Mouse (Mus musculus) heart, postnatal 14 days (tissue): ENCODE results near the gene Cda. TPM values are rescaled to one million over a fixed set of nuclear protein-coding genes. Genes with fewer than 3 reads are reported as not detected.

Experiments used
- DNase-seq, 2 experiments: peaks; one replicate each; pipeline ENCODE4 v3.0.0; 2021 to 2022
- intact Hi-C: fragments of 180-260 bp; cut with DNase I; formaldehyde crosslinking; loops from one replicate; pipeline ENCODE4 v1.15.1; 2025
- microRNA-seq, 2 experiments: library from miRNA; unstranded; fragments of <30 nt; microRNA quantifications; one replicate each; pipeline ENCODE4 v1.2.0; 2021 to 2022
- total RNA-seq, 2 experiments: library from RNA; stranded (reverse); gene quantifications; 2 replicates each; pipeline ENCODE4 v1.2.3; 2021

Gene Cda
- total RNA-seq, 2 experiments from 2014 or later, result 2.1 to 2.2 TPM

DNA sequence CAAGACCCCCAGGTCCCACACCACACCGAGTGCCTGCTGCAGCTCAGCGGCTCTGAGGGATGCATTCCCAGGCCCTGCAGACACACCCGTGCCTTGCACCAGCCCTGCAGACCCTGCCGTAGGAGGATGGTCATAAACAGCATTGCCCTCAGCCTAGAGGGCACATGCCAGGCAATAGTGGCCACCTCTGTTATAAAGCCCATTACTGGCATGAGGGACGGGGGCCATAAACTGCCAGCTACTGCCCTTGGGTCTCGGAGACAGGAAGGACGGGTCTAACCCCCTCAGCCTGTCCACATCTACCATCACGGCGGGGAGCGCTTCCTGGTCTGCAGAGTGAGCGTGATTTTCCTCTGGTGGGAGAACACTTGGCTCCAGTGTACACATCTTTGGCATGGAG lies 54.8 kb downstream of the Cda start:
- intact Hi-C loops, result no loop called here
- no peak for DNase-seq

DNA sequence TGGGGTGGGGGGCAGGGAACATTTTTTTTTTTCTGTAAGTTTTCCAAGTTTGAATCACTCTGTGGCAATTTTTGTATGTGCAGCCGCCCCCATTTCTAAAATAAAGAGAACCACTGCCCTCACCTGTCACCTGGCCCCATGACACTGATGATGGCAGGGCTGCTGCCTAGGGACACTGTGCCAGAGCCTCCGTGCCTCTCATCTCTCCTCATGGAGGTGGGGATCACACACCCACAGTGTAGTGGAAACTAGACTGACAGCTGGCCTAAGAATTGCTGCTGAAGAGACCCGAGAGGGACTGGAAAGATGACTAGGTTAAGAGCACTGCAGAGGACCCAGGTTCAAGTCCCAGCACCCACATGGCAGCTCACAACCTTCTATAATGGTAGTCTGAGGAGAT lies 55.7 kb downstream of the Cda start:
- no peak for DNase-seq
- intact Hi-C loops, result no loop called here

DNA sequence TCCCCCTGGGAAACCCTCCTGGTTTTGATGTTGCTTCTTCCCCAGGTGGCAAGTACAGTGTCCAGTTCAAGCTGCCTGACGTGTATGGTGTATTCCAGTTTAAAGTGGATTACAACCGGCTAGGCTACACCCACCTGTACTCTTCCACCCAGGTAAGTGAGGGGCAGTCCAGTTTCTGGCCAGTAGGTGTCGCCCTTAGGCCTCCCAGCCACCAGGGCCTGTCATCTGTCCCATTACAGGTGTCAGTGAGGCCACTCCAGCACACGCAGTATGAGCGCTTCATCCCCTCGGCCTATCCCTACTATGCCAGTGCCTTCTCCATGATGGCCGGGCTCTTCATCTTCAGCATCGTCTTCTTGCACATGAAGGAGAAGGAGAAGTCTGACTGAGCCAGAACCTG lies 56.2 kb downstream of the Cda start:
- intact Hi-C loops, result no loop called here
- peak in 1 of 2 experiments; percentile 68 for DNase-seq

DNA sequence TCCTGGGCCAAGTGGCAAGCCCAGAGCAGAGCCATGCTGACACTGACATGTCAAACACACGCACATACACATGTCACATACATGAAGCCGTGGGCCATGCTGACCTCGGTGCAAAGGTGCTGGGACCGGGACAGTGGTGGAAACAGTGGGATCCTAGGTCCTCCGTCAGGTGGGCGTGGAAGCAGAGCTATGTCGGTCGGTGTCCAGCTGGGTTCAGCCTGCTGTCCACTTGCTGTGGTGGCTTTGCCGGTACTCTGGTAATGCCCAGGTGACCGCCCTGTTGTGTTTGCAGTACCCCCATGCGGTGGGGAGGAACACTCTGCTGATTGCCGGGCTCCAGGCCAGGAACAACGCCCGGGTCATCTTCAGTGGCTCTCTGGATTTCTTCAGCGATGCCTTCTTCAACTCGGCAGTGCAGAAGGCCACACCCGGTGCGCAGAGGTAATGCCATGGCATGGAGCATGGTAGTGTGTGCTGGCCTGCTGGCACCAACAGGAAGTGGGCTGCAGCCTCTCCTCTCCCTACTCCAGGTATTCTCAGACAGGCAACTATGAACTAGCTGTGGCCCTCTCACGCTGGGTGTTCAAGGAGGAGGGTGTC lies 57.4 kb downstream of the Cda start:
- no peak for DNase-seq
- intact Hi-C loops, result no loop called here

DNA sequence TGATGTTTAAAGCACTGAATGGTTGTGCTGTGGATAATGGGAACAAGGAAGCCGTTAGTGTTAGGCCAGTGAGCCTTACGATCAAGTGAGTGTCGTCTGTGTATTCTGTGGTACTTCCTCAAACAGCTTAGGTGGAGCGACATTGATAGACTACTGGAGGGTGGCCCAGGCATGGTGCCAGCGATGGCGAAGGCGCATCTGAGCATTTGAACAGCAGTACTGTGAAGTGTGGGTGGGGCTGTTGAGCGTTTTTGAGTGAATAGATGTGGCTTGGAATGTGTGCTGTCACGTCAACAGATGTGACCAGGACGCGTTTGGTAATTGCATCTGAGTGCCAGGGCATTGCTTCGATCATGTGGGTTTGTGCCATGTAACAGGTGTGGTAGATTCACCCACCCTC lies 60.1 kb downstream of the Cda start:
- intact Hi-C loops, result no loop called here
- no peak for DNase-seq

DNA sequence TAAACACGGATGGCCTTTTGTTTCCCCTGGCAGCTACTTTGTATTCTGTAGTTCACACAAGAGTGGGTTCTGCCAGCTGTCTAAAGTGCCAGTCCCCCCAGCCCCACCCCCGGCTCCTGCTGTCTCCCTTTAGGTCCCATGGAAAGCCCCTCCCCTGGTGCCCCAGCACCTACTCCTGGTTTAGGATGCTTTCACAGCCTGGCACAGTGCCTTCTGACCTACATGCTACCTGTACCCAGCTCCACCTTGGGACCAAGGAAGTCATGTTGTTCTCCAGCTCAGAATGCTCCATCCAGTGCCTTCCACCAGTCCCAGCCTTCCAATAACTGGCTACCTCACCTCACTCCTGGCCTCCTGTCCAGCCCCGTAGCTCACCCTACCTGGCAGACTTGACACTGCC lies 60.8 kb downstream of the Cda start:
- no peak for DNase-seq
- intact Hi-C loops, result no loop called here

DNA sequence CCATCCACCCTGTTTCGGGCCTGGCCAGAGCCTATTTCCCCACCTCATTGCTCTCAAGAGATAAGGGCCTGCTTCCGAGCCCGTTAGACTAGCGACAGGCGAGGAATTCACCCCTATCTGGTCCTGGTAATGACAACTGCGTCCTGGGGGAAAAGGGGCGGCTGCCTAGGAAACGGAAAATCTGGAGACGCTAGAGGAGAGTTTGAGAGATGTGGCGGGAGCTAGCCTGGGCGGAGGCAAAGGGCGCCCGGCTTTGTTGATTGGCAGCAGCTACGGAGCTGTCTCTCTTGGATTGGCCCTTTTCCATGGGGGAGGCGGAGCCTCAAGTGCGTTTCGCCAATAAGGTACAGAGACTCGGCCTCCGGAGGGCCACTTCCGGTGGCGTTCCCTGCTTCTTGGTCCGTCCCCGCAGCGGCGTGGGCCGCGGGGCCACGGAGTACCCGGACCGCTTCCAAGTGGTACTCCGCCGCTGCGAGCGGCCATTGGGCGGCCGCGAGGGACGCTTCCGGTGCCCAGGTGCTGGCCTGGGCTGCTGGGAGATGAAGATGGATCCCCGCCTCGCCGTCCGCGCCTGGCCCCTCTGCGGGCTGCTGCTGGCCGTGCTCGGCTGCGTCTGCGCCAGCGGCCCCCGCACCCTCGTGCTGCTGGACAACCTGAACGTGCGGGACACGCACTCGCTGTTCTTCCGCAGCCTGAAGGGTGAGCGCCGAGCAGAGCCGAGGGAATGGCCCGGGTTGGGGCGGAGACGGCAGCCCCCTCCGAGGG lies 63.3 kb downstream of the Cda start, which contains the start of gene Ddost:
TSS of gene Ddost (plus strand) at position 391 of the 765 bp plus-strand sequence.
- intact Hi-C loops, result no loop called here

DNA sequence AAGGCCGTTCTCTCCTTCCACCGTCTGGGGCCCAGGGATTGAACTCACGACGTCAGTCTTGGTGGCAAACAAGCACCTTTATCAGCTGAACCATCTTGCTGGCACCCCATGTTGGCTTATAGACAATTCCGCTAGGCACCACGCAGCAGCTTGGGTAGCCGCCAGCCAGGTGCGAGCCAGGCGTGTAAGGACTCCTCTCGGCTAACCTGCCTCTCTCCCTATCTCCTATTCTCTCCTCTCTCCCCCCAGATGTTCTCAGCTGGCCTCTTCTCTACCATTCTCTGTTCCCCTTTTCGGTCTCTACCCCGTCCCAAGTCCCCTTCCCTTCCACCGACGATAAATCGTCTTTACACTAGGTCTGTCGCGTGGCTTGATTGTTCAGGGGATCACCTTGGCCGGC lies 64.0 kb downstream of the Cda start:
- intact Hi-C loops, result no loop called here
- DNase-seq, result no peak

More for the DNA sequence above, 63.3 kb downstream of the Cda start, which contains the start of gene Ddost:
- peak; percentile 95 to 98 for DNase-seq

DNA sequence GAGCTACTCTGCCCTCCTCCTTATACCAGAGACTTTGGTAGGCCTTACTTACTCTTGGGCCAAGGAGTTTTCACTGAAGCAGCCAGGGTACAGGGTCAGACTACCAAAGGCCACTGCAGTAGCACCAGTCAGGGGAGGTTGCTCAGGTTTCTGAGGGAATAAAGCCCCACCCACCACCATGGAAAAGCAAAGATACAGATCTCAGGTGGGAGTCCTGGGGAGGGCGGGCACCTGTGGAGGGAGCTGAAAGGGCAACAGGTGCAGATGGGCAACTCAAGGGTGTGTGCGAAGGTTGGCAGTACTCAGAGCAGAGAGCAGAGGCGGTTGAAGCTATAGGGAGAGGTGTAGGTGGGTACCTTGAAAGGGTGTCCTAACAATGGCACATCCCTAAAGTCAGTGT lies 64.8 kb downstream of the Cda start:
- DNase-seq, result no peak
- intact Hi-C loops, result no loop called here

DNA sequence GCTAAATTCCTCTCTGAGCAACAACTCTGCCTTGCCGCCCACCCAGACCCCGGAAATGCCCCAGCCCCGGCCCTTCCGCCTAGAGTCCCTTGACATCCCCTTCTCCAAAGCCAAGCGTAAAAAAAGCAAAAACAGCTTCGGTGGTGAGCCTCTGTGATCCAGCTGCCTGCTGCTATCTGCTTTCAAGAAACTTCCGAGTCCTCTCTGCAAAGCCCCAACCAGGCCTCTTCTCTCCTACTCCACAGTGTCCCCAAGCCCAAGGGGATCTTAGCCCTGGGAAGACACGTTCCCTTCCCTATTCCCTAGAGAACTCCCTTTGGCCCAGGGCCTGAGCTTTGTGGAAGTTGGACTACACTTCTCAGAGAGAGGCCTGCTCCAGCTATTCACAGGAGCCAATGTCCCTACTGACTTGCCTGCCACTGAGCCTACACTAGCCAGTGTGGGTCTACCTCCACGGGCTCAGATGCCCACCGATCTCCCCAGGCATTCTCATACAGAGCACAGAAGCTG lies 66.5 kb downstream of the Cda start:
- peak in 1 of 2 experiments; percentile 46 for DNase-seq
- intact Hi-C loops, result no loop called here

DNA sequence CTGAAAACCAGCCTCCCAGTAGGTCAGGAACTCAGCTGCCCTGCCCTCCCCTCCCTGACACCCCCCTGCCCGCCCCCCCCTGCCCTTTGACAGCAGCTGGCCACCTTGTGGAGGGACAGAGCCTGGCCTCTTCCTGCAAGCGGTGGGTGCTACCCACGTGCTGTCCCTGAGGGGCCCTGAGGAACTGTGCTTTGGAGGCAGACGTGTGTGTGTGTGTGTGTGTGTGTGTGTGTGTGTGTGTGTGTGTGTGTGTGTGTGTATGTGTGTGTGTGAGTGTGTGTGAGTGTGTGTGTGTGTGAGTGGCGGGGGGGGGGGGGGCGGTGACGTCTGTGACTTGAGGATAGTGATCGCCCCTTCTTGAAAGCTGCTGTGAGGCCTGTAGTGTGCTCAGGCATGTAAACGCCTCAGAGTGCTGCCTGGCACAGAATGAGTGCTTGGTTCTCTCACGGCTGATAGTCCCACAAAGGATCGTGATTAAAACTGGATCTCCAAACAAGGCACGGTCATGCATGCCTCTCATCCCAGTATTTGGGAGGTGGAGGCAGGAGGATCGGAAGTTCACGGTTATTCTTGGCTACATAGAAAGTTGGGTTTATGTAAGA lies 73.7 kb downstream of the Cda start:
- intact Hi-C loops, result no loop called here
- DNase-seq, result no peak

DNA sequence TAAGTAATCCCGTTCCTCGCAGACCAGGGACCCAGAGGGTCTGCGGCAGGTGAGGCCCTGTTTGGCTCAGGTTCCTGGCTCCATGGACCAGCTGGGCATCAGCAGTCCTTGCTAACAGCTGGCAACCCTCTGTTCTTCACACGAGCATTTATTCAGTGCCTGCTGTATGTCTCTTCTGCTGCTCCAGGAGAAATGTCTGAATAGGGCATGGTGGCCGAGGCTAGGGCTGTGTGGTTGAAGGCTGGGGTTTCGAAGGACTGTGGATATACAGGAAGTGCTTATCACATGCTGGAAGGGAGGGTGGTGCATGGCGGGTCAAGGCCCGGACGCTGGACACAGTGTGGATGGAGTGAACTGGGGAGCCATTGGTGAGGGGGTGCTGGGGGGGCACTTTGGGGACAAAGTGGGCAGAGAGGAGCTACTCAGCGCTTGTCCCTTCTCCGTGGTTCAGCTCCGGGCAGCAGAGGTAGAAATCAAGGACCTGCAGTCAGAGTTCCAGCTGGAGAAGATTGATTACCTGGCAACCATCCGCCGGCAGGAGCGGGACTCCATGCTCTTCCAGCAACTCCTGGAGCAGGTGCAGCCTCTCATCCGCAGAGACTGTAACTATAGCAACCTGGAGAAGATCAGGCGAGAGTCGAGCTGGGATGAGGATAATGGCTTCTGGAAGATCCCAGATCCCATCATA lies 74.4 kb downstream of the Cda start:
- DNase-seq, result no peak
- intact Hi-C loops, result no loop called here

DNA sequence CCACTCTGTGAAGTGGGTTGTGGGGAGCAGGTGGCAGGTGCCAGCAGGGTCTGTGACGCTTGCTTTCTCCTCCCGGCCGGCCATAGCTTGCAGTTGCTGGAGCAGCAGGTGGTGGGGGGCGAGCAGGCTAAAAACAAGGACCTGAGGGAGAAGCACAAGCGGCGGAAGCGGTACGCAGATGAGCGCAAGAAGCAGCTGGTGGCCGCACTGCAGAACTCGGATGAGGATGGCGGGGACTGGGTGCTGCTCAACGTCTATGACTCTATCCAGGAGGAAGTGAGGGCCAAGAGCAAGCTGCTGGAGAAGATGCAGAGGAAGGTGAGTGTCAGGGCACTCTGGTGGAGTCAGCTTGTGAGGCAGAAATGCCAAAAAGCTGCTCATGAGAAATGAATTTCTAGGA lies 75.8 kb downstream of the Cda start:
- intact Hi-C loops, result no loop called here
- DNase-seq, result no peak

DNA sequence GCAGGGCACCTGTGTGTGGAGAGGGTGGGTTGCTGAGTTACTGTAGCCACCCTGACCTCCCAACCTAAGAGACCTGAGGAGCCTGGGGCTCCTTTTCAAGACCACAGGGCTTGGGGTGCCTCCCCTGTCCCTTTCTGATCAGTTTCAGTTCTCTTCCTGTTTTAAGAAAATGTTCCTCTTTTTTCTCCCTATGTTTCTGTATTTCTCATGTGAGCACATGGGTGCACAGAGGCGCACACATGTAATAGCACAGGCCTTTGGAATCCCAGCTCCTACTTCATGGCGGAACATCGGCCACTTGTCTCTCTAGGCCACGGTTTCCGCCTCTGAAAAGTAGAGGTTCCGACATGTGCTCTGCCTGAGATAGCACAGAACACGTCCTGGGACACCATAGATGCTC lies 79.1 kb downstream of the Cda start:
- no peak for DNase-seq
- intact Hi-C loops, result no loop called here

Small RNA genes within 50 kb of the gene (microRNA-seq; reads per million reads assigned to microRNA genes)
- 0 reads per million in 2 experiments for gene Gm27646
- gene Mir7019, result 5.6 to 11.2 reads per million in 2 experiments

Other genes starting within 250 kb of the Cda start
- 10 to 100 TPM; 77.5 to 83.0 TPM for gene Hp1bp3, start 151.7 kb downstream of the Cda start, total RNA-seq
- under 1 TPM; 0.07 to 0.50 TPM for gene Sh2d5, start 117.6 kb downstream of the Cda start, total RNA-seq
- under 1 TPM; 0.12 TPM for gene Kif17, start 117.6 kb downstream of the Cda start, total RNA-seq
- gene Ddost, start 63.3 kb downstream of the Cda start, total RNA-seq, result 10 to 100 TPM; 65.7 to 69.2 TPM
- gene Pink1, start 41.7 kb downstream of the Cda start, total RNA-seq, result 100 to 1,000 TPM; 367 to 392 TPM
- gene Fam43b, start 28.5 kb upstream of the Cda start, total RNA-seq, result not detected
- gene Mul1, start 66.7 kb upstream of the Cda start, total RNA-seq, result 10 to 100 TPM; 70.0 to 72.5 TPM
- gene Camk2n1, start 86.3 kb upstream of the Cda start, total RNA-seq, result 1 to 10 TPM; 8.4 to 8.7 TPM